Mouse (Mus musculus): ENCODE results near the gene Ephb1. TPM values are rescaled to one million over a fixed set of nuclear protein-coding genes. Genes with fewer than 3 reads are reported as not detected.

The Ephb1 gene
- total RNA-seq, 2 experiments from 2014 or later, result 15.5 to 22.4 TPM

GRCm38 (mm10) chr9:102262100-102262501 is 92.4 kb downstream of the Ephb1 start:
- DNase-seq, result peak; percentile 13 to 24
- intact Hi-C loops (cut with DNase I), result no loop called here

GRCm38 (mm10) chr9:102261511-102261910 is 93.0 kb downstream of the Ephb1 start:
- intact Hi-C loops (cut with DNase I), result no loop called here
- DNase-seq, result no peak

GRCm38 (mm10) chr9:102256407-102256806 is 98.1 kb downstream of the Ephb1 start:
- no peak for DNase-seq
- intact Hi-C loops (cut with DNase I), result no loop called here

DNA sequence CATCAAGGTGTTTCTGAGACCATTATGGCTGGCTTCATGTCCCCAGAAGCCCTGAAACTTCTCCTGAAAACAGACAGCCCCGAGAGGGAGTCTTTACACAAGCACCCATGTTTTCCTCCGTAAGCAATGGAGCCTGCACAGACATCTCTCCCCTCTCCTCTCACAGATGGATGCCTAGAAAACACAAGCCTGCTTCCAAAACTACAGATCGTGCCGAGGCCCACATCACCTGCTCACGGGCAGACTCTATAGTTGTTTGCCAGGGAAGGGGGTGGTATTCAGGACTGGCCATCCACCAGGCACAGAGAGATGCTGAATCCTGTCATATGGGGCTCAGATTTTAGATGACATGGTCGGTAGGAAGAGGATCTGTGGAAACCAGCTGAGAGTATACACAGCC is 98.7 kb downstream of the Ephb1 start:
- intact Hi-C loops (cut with DNase I), result no loop called here
- DNase-seq, result no peak

DNA sequence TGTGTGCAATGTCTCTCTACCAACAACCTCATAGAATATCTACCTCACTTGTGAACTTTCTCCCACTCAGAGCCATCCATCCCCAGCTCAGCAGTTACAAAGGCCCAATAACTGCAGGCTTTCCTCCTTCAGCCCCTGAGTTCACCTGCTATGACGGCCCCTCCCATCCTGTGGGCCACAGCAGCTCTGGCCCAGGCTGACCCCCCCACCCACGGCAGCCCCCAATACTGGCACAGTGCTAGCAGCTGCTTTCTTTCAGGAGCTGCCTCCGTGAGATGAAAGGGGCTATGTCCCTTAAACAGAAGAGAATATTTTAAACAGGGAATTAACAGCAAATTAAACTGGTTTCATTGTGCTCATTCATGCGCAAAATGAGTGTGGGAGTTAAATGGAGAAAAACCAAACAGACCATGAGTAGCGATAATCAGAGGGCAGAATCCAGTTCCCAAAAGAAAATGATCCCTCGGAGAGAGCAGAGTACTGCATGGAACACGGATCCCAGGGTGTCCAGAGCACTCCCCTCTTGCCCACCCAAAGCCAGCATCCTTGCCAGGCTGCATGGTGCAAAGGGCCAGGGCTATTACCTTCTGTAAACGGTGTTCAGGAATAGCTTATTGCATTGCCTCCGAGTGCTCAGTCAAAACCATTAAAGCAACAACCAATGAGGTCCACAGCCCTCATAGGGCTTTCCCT is 105.2 kb downstream of the Ephb1 start:
- intact Hi-C loops (cut with DNase I), result no loop called here
- DNase-seq, result no peak

- no peak for DNase-seq
- intact Hi-C loops (cut with DNase I), result no loop called here
These were observed 108.9 kb downstream of the Ephb1 start for GRCm38 (mm10) chr9:102245551-102245950.

GRCm38 (mm10) chr9:102243296-102243695 is 111.2 kb downstream of the Ephb1 start:
- DNase-seq, result no peak

DNA sequence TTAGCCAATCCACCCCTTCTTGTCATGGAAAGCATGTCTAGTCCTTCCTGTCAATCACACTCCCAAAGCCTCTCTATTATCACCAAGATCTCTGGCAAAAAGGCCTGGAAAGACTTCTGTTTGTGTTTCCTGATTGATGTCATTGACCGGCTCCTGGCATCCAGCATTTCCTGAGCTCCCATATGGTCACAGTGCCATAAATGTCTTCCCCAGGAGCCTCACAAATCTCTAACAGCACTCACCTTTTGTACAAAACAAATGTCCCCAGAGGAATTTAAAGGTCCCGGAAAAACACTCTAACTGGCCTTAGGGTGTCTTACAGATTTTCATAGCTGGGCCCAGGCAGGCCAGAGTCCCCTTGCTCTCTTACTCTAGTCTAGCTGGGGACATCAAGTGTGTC is 112.9 kb downstream of the Ephb1 start:
- intact Hi-C loops (cut with DNase I), result no loop called here
- no peak for DNase-seq

More at GRCm38 (mm10) chr9:102243296-102243695, 111.2 kb downstream of the Ephb1 start:
- intact Hi-C loops (cut with DNase I), result no loop called here

DNA sequence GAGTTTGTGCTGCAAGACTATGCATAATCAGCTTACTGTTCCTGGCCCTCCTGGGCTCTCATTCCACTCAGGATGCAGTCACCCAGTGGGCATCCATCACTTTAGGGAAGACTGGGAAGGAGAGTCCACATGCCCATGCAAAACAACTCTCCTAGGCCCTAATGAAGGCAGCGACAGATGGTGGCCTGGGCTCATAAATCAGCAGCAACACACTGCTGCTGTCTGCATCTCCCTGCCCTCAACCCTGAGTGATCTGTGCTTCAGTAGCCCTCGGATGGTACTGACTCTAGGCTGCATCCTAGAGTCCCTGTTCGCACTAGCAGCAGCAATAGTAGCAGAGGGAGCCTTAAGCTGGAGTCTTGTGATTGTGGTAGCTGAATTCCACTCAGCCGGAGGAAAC is 114.3 kb downstream of the Ephb1 start:
- no peak for DNase-seq
- intact Hi-C loops (cut with DNase I), result no loop called here

GRCm38 (mm10) chr9:102235444-102235951 is 119.0 kb downstream of the Ephb1 start:
- intact Hi-C loops (cut with DNase I), result no loop called here
- DNase-seq, result no peak

DNA sequence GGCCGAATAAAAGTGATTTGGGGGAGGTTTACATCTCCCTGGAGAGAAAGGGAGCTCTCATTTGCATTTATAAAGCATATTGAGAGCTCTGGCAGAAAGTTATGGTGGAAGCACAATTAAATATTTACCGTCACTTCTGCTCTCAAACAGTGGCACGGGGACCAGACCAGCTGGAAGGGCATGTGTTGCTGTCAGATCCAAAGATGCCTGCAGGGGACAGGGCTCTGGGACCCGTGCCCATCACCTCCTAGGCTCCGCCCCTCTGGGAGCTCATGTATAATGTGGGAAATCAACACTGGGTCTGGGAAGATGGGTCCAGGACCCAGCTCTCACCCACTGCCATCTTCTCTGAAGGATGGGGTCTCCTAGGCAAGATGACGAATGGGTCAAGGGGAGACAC is 123.2 kb downstream of the Ephb1 start:
- intact Hi-C loops (cut with DNase I), result loop anchor here (5.0 kb wide), 1 partner anchor 76 kb away; no protein-coding TSS in a partner anchor
- DNase-seq, result no peak

DNA sequence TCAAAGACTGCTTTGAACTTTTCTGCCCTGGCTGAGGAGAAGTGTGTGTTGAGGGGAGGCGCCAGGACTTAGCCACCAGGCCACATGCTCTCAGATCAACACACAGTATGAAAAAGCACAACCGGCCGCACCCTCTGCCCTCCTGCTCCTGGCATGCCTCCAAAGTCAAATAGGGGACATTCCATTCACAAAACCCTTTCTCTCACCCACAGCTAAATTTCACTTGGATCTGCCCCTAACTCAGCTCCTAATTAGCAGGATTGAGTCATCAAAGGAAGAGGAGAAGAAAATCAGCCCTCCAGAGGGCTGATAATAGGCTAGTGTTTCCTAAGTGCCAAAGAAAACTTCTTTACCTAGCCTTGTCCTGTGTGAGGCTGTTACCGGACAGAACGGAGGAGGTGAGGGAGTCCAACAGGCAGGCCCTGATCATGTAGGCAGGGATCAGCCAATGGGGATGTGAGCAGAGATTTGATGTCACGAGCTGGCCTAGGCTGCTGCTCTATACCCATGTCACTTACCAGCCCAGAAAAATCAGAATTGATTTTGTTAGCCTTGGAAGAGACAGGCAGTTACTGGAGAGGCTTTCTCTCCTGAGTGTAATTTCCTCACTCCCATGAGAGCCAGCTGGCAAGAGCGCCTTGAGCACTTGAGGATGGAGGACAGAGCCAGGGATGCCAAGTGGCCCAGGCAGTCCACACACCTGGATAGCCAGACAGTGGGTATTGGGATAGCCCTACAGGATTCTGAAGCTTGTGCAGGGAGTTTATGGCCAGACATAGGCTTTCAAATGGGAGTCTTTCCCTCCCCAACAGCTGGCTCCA is 137.5 kb downstream of the Ephb1 start:
- DNase-seq, result no peak
- intact Hi-C loops (cut with DNase I), result no loop called here

DNA sequence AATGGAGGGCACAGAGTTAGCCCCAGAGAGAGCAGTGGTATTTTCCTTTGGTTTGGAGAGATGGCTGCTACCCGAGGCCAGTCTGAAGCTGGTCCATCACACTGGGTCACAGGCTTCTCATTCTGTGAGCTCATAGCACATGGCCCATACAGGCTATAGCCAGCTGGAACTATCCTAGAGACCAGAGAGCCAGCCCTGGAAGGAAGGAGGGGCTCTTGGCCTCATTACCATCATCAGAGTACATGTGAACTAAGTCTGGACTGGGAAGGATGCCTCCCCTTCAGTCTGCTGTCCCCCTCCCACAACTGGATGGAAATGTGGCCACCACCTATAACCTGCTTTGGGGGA is 142.5 kb downstream of the Ephb1 start:
- intact Hi-C loops (cut with DNase I), result no loop called here
- no peak for DNase-seq

GRCm38 (mm10) chr9:102211296-102212035 is 143.0 kb downstream of the Ephb1 start:
- intact Hi-C loops (cut with DNase I), result no loop called here
- DNase-seq, result no peak

DNA sequence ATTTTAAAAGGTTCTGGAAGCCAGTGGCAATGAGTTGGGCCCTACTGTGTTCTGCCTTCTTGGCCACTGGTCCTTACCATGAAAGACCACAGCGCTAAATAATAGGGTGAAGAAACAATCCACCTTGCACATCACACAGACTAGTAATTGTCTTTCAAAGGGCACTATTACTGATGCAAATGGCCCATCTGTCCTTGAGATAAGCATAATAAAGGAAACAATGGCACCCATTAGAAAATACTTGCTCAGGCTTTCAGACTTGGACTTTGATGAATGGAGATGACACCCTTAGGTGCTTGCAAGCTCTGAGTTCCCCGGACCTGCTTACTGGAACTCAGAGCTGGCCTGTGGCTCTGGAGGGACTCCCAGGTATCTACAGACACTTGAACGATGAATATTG is 149.0 kb downstream of the Ephb1 start:
- DNase-seq, result no peak
- intact Hi-C loops (cut with DNase I), result no loop called here

- intact Hi-C loops (cut with DNase I), result no loop called here
These were observed 152.6 kb downstream of the Ephb1 start for GRCm38 (mm10) chr9:102201867-102202266.

GRCm38 (mm10) chr9:102196856-102197255 is 157.6 kb downstream of the Ephb1 start:
- intact Hi-C loops (cut with DNase I), result no loop called here
- no peak for DNase-seq

More at GRCm38 (mm10) chr9:102201867-102202266, 152.6 kb downstream of the Ephb1 start:
- DNase-seq, result no peak

GRCm38 (mm10) chr9:102194063-102194462 is 160.4 kb downstream of the Ephb1 start:
- no peak for DNase-seq
- intact Hi-C loops (cut with DNase I), result no loop called here

GRCm38 (mm10) chr9:102192724-102193685 is 161.5 kb downstream of the Ephb1 start:
- intact Hi-C loops (cut with DNase I), result no loop called here
- no peak for DNase-seq

DNA sequence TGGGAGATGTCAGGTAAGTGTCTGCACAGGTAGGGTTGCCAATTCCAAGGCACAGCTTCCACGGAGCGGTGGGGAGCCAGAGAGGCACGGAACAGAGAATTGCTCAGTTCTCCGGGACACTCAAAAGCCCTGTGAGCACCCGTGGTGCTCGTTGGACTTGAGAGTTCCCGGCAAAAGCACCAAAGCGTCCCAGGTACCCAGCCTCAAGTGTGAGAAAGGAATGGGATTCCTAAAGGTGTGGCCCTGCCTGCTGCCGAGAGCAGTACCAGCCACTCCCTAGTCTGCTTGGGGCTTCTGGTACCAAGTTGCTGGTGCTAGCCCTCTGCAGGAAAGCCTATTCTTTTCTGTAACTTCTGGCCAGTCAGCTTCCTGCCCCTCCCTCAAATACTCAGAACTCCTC is 164.4 kb downstream of the Ephb1 start:
- intact Hi-C loops (cut with DNase I), result no loop called here
- DNase-seq, result no peak
